ENCODE assay signal across 21 mouse cellular contexts in genomic region chr10:21090922-21091700, GRCm38 (mm10).
DNase-seq lines count a peak whose midpoint lies in the region; ATAC-seq and TF ChIP-seq lines count a peak whose summit lies in the region.
"Had no signal": no experiment of that assay in that cellular context is flagged by ENCODE, and none has a peak within 500 bp of the region (broad histone marks: within the 10 kb centered on the region; RNA-seq: fewer than 3 reads in every experiment).

No protein-coding gene starts in this region.

- peak; percentile 93 for TF ChIP-seq EP300 in ES-Bruce4 (IDR thresholded peaks at IDR 0.05; ENCODE audit: insufficient read depth, low read depth, low read length)

- DNase-seq in lung, embryonic 14.5 days = peak; percentile 20
- no peak for DNase-seq in lung, postnatal 14 days
- peak; percentile 64 for DNase-seq in R1 (ENCODE audit: low read depth, low spot score)
- no peak for DNase-seq in midbrain, postnatal 0 days (ENCODE audit: low spot score)
- DNase-seq in spleen, postnatal 4 days (ENCODE audit: low spot score in 2 of 2) = no peak
- DNase-seq in gastrocnemius, adult 2 months = no peak
- DNase-seq: adrenal gland, adult 8-10 months; cerebellum, adult 18-20 months; cerebellum, postnatal 36 days; gastrocnemius, postnatal 36 days; left cerebral cortex, postnatal 4 days; retina, postnatal 1 day had no signal

- no peaks in the 10 kb centered on the region for H3K36me3 ChIP-seq in lung, embryonic 14.5 days (ENCODE audit: insufficient read depth)
- no peaks in the 10 kb centered on the region for H3K36me3 ChIP-seq in ES-Bruce4 (ENCODE audit: control insufficient read depth, insufficient read depth, low read length, poor library complexity, severe bottlenecking)
- no peaks in the 10 kb centered on the region for H3K36me3 ChIP-seq in intestine, postnatal 0 days (ENCODE audit: control insufficient read depth, insufficient read depth)
- no peaks in the 10 kb centered on the region for H3K36me3 ChIP-seq in midbrain, postnatal 0 days (ENCODE audit: insufficient read depth, low read length)
- H3K36me3 ChIP-seq: kidney, embryonic 15.5 days; liver, embryonic 12.5 days; midbrain, embryonic 12.5 days had no signal

- no peak for TF ChIP-seq POLR2A in ES-Bruce4 (IDR thresholded peaks at IDR 0.05; ENCODE audit: insufficient read depth, low read length)

- 64% methylated on average over 8 of the region's 8 CpGs for WGBS in lung, embryonic 14.5 days
- WGBS in intestine, postnatal 0 days = 43% methylated on average over 8 of the region's 8 CpGs
- WGBS in midbrain, postnatal 0 days = 74% methylated on average over 8 of the region's 8 CpGs

- no peaks in the 10 kb centered on the region for H3K4me1 ChIP-seq in lung, embryonic 14.5 days (ENCODE audit: insufficient read depth)
- H3K4me1 ChIP-seq in ES-Bruce4 (ENCODE audit: control insufficient read depth, insufficient read depth, low read length) = peaks cover 11% of the 10 kb centered on the region
- H3K4me1 ChIP-seq in intestine, postnatal 0 days (replicated peaks; ENCODE audit: control insufficient read depth, insufficient read depth, low read length) = peaks cover 5% of the 10 kb centered on the region; the same call in 1 of the 2 replicates
- no peaks in the 10 kb centered on the region for H3K4me1 ChIP-seq in midbrain, postnatal 0 days (ENCODE audit: insufficient read depth, low read length)
- H3K4me1 ChIP-seq: liver, embryonic 12.5 days had no signal

- no peak overlapping the region for H3K27ac ChIP-seq in lung, embryonic 14.5 days (ENCODE audit: low read depth)
- no peak overlapping the region for H3K27ac ChIP-seq in ES-Bruce4 (ENCODE audit: insufficient read depth, low read length)
- H3K27ac ChIP-seq in intestine, postnatal 0 days (ENCODE audit: low read depth, low read length) = no peak overlapping the region
- no peak overlapping the region for H3K27ac ChIP-seq in midbrain, postnatal 0 days (ENCODE audit: low read depth, low read length)
- no peak overlapping the region for H3K27ac ChIP-seq in gastrocnemius, adult 2 months
- H3K27ac ChIP-seq: kidney, embryonic 15.5 days; layer of hippocampus, adult 2 months; liver, embryonic 12.5 days; macrophage; midbrain, embryonic 12.5 days had no signal

- no peaks in the 10 kb centered on the region for H3K9me3 ChIP-seq in lung, embryonic 14.5 days (ENCODE audit: low read depth, low read length)
- H3K9me3 ChIP-seq in ES-Bruce4 (replicated peaks; ENCODE audit: control insufficient read depth, insufficient read depth, low read length, poor library complexity, severe bottlenecking) = no peaks in the 10 kb centered on the region
- H3K9me3 ChIP-seq in intestine, postnatal 0 days (ENCODE audit: control insufficient read depth) = 0 out of 2 replicates have a peak, but pooled peaks cover 4% of the 10 kb centered on the region
- no peaks in the 10 kb centered on the region for H3K9me3 ChIP-seq in midbrain, postnatal 0 days (ENCODE audit: low read length)
- H3K9me3 ChIP-seq: kidney, embryonic 15.5 days; liver, embryonic 12.5 days; midbrain, embryonic 12.5 days had no signal

- ATAC-seq in lung, embryonic 14.5 days (ENCODE audit: insufficient read depth) = peak; percentile 56
- ATAC-seq in intestine, postnatal 0 days = peak; percentile 73
- ATAC-seq in midbrain, postnatal 0 days (ENCODE audit: low FRiP score) = no peak
- ATAC-seq: hindbrain, embryonic 16.5 days; liver, embryonic 12.5 days had no signal

- H3K9ac ChIP-seq in lung, embryonic 14.5 days = no peak overlapping the region
- no peak overlapping the region for H3K9ac ChIP-seq in ES-Bruce4 (ENCODE audit: low read depth, poor library complexity, severe bottlenecking)
- H3K9ac ChIP-seq in intestine, postnatal 0 days (ENCODE audit: low read depth, low read length) = no peak overlapping the region
- no peak overlapping the region for H3K9ac ChIP-seq in midbrain, postnatal 0 days (replicated peaks; ENCODE audit: low read length, poor library complexity, severe bottlenecking)
- H3K9ac ChIP-seq: kidney, embryonic 15.5 days; liver, embryonic 12.5 days; midbrain, embryonic 12.5 days had no signal

- no peak for TF ChIP-seq CTCF in lung, embryonic 14.5 days (IDR thresholded peaks at IDR 0.05; ENCODE audit: low read depth)
- no peak for TF ChIP-seq CTCF in ES-Bruce4 (IDR thresholded peaks at IDR 0.05; ENCODE audit: low read depth, low read length)
- TF ChIP-seq CTCF in intestine, postnatal 0 days (IDR thresholded peaks at IDR 0.05; ENCODE audit: low read depth) = no peak
- no peak for TF ChIP-seq CTCF in midbrain, postnatal 0 days (IDR thresholded peaks at IDR 0.05)
- no peak for TF ChIP-seq CTCF in gastrocnemius, adult 2 months (IDR thresholded peaks at IDR 0.05)

- no peaks in the 10 kb centered on the region for H3K27me3 ChIP-seq in lung, embryonic 14.5 days (ENCODE audit: insufficient read depth, low read length)
- no peaks in the 10 kb centered on the region for H3K27me3 ChIP-seq in ES-Bruce4 (ENCODE audit: control insufficient read depth, insufficient read depth, low read length, poor library complexity, severe bottlenecking)
- no peaks in the 10 kb centered on the region for H3K27me3 ChIP-seq in intestine, postnatal 0 days (replicated peaks; ENCODE audit: control insufficient read depth, insufficient read depth, low read length)
- no peaks in the 10 kb centered on the region for H3K27me3 ChIP-seq in midbrain, postnatal 0 days (ENCODE audit: insufficient read depth, low read length)
- H3K27me3 ChIP-seq: kidney, embryonic 15.5 days; liver, embryonic 12.5 days had no signal

- H3K4me3 ChIP-seq in lung, embryonic 14.5 days (ENCODE audit: low read depth, low read length) = no peak overlapping the region
- no peak overlapping the region for H3K4me3 ChIP-seq in ES-Bruce4 (ENCODE audit: low read depth, low read length)
- no peak overlapping the region for H3K4me3 ChIP-seq in intestine, postnatal 0 days (ENCODE audit: low read depth, low read length)
- no peak overlapping the region for H3K4me3 ChIP-seq in midbrain, postnatal 0 days (ENCODE audit: low read depth, low read length)
- H3K4me3 ChIP-seq in gastrocnemius, adult 2 months = no peak overlapping the region
- H3K4me3 ChIP-seq: kidney, embryonic 15.5 days; layer of hippocampus, adult 2 months; liver, embryonic 12.5 days; midbrain, embryonic 12.5 days had no signal

- intact Hi-C loops in gastrocnemius, adult 2 months (cut with DNase I) = no loop called here

- H3K4me2 ChIP-seq in lung, embryonic 14.5 days = no peak overlapping the region
- no peak overlapping the region for H3K4me2 ChIP-seq in intestine, postnatal 0 days (replicated peaks; ENCODE audit: low read depth)
- H3K4me2 ChIP-seq in midbrain, postnatal 0 days (ENCODE audit: low read depth, low read length, poor library complexity, severe bottlenecking) = no peak overlapping the region
- H3K4me2 ChIP-seq: heart, embryonic 11.5 days; kidney, embryonic 15.5 days; liver, embryonic 12.5 days; midbrain, embryonic 12.5 days had no signal

Comparison
In these comparisons a context has a peak if more than half of its experiments do, and no peak if none do; other contexts are left out.
1. DNase-seq: peak in lung, embryonic 14.5 days (single experiment) and R1 (single experiment); none in lung, postnatal 14 days (single experiment), midbrain, postnatal 0 days (single experiment), spleen, postnatal 4 days (0 of 2) and gastrocnemius, adult 2 months (single experiment).